Mouse (Mus musculus): ENCODE measurements around the gene Fsd2.
A peak's percentile ranks its signal among the peaks of the same experiment; 100 is the strongest.

Gene Fsd2

DNA sequence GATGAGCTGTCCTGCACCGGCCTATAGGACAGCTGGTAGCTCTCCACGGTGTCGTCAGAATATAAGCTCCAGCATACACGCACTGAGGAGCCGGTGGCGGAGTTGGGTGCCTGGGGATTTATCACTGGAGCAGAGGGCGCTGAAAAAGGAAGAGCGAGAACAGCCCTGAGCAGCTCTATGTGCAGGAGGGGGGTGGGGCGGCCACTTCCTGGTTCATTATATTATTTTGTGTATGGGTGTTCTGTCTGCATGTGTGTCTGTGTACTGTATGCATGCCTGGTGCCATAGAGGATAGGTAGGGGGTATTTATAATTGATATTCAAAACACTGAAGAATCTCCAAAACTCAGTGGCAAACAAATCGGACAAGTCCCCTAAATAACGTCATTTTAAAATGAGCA lies 17.9 kb downstream of the Fsd2 start:
- DNase-seq (ENCODE audit: inconsistent age in 2 of 2, low spot score in 1 of 2) = no peak

GRCm38 (mm10) chr7:81542934-81543333 lies 23.8 kb downstream of the Fsd2 start:
- no peak for DNase-seq (ENCODE audit: inconsistent age in 2 of 2, low spot score in 1 of 2)

- peak in 1 of 2 experiments; percentile 61 for DNase-seq (ENCODE audit: inconsistent age in 2 of 2, low spot score in 1 of 2)
Measured at GRCm38 (mm10) chr7:81541924-81542524, 24.7 kb downstream of the Fsd2 start.

GRCm38 (mm10) chr7:81540999-81541398 lies 25.7 kb downstream of the Fsd2 start:
- DNase-seq (ENCODE audit: inconsistent age in 2 of 2, low spot score in 1 of 2) = peak in 1 of 2 experiments; percentile 17

DNA sequence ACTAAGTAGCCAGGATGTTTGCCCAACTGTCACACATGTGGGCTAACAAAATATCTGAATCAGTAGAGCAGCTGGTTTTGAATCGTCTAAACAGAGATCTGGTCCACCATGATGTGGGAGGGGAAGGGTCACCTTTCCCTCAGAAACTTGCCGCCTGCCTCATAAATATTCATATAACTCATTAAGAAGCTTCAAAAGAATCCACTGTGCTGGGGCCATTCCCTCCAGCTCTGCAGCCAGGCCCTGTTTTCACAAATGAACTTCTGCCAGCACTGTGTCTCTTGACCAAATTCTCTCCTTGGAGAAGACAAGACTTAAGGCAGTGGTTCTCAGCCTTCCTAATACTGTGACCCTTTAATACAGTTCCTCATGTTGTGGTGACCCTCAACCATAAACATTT lies 27.2 kb downstream of the Fsd2 start:
- DNase-seq (ENCODE audit: inconsistent age in 2 of 2, low spot score in 1 of 2) = peak in 1 of 2 experiments; percentile 18

DNA sequence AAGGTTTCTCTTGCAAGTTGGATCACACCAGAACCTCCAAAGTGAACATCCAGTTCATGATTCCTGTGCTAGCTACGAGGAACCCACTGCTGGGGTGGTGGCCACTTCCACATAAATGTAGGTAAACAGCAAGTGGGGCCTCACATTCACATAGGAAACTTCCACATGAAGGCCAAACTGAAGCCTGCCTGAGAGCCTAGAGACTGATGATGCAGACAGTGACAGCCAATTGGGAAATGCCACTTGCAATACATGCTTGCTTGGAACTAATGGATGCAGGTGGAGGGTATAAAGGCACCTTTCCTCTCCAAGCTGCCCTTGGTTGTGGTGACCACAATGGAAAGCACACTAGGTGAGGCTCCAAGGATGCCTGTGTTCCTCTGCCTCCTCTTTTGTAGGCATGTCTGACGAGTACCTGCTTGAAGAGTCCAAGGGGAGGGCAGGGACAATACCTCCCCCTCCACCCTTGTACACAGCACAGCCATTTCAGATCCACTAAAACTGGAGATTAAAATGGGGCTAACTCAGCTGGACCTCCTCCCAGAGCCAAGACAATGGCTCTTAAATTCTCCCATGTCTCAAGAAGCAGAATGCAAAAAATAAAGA lies 28.6 kb downstream of the Fsd2 start:
- DNase-seq (ENCODE audit: inconsistent age in 2 of 2, low spot score in 1 of 2) = peak; percentile 31 to 61

DNA sequence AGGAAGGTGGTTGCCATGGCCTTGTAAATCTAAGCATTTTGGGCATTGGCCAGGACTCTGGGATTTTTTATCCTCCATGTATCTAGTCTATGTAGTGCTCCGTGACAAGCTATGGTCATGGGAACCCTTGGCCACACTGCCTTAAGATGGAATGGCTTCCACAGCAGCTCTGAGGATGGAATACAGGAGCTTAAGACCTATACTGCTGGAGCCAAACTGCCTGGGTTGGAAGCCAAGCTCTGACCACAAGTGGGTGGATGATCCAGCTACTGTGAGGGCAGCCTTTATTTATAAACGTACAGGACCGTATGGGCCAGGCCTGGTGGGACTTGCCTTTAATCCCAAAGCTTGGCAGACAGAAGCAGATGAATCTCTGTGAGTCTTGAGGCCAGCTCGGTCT lies 30.3 kb downstream of the Fsd2 start:
- DNase-seq (ENCODE audit: inconsistent age in 2 of 2, low spot score in 1 of 2) = no peak

DNA sequence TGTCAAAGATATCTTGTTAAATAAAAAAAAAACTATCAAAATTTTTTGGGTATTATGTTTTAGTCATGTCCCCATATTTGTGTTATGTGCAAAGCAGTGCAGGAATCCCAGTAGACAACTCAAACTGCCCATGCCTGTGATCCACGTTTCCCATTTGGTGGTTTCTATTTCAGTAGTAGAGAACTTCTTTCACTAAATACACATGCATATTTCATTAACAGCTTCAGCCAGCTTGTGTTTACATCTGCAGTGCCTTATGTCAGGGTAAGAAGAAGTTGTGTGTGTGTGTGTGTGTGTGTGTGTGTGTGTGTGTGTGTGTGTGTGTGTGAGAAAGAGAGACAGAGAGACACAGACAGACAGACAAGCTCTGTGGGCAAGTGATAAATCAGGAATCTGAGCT lies 35.3 kb downstream of the Fsd2 start:
- DNase-seq (ENCODE audit: inconsistent age in 2 of 2, low spot score in 1 of 2) = no peak

GRCm38 (mm10) chr7:81528918-81529317 lies 37.8 kb downstream of the Fsd2 start:
- no peak for DNase-seq (ENCODE audit: inconsistent age in 2 of 2, low spot score in 1 of 2)

DNA sequence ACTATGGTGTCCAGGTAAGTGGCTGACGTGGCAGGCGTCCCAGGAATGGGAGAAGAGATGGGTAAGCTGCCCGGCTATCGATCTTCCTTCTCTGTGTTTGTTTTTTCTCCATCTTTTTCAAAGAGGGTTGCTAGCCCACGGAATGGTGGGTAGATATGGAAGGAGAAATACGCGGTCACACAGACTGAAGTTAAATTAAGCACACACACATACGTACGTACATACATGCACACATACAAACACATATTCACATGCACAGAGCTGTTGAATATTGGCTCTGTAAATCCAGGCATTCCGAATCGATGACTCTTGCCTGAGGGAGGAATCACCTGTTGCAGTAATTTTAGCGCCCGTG lies 43.1 kb downstream of the Fsd2 start:
- DNase-seq (ENCODE audit: inconsistent age in 2 of 2, low spot score in 1 of 2) = no peak

DNA sequence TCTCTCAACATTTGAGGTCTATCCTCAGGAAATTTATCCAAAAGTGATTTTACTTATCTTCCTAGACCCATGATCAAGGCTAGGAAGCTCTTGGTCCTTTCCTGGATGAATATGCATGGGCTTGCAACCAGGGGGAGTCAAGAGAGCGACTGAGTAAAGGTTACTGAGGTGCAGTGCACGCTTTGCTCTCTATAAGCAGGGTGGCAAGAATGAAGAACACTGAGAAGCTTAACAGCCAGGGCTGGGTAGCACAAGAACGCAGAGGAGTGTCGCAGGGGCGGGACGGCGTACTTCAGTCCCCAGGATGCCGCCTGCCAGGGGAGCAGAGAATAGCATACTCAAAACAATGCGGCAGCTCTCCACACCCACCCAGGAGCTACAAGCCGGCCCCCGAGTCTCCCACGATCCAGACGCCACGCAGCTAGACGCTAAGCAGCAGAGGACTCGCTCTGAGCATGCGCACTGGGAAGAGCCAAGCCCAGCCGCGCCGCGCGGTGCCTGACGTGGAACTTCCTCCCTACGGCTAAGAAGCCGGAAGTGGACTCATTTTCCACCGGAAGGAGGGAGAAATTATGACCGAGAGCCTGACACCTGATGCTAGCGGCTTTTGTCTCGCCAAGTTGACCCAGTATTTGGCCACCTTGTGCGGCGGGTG lies 43.6 kb downstream of the Fsd2 start:
- DNase-seq (ENCODE audit: inconsistent age in 2 of 2, low spot score in 1 of 2) = peak; percentile 90 to 96

GRCm38 (mm10) chr7:81516154-81517030 lies 50.4 kb downstream of the Fsd2 start:
- DNase-seq (ENCODE audit: inconsistent age in 2 of 2, low spot score in 1 of 2) = no peak

GRCm38 (mm10) chr7:81514906-81515590 lies 51.7 kb downstream of the Fsd2 start:
- no peak for DNase-seq (ENCODE audit: inconsistent age in 2 of 2, low spot score in 1 of 2)

- no peak for DNase-seq (ENCODE audit: inconsistent age in 2 of 2, low spot score in 1 of 2)
Measured at GRCm38 (mm10) chr7:81501050-81501449, 65.7 kb downstream of the Fsd2 start.

DNA sequence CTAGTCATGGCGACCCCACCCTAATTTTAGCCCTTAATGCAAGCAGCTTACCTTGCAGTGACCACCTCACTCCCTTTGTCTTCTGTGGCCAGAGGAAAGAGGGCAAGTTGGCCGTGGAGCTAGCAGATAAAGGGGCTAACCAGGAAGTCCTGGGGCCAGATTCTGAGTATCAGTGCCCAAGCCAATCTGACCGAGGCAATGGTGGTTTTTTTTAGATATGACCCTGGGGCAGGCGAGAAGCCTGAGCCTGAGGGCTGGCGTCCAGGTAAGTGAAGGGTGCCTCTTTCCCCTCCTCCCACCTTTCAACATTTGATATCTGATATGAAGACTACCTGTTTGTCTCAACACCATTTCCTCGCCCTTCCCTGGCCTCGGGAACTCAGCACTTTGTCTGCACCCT lies 68.6 kb downstream of the Fsd2 start, which contains the start of gene BC048679:
BC048679 (minus strand) TSS at position 101 of the 400 bp plus-strand sequence.
- no peak for DNase-seq (ENCODE audit: inconsistent age in 2 of 2, low spot score in 1 of 2)

DNA sequence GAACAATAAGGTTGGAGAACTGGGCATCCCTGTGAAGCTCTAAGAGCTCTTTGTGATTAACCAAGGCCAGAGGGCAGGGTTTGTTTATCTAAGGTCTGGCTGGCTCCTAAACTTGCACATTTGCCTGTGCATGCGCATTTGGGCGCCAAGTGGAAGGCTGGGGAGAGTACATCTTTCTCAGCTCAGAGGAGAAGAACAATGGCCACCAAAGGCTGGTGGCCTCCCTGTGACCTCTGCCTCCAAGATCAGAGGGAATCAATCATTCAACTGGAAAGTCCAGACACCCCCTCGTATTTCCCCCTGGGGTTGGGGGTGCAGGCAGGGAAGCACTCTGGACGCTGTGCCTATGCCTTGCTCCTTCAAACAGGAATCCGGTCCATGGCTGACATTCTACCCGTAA lies 69.6 kb downstream of the Fsd2 start:
- DNase-seq (ENCODE audit: inconsistent age in 2 of 2, low spot score in 1 of 2) = no peak

GRCm38 (mm10) chr7:81493331-81494021 lies 73.3 kb downstream of the Fsd2 start, which contains the start of gene Ap3b2:
Gene Ap3b2 (minus strand): TSS chr7:81493925.
- DNase-seq (ENCODE audit: inconsistent age in 2 of 2, low spot score in 1 of 2) = peak; percentile 70 to 89

DNA sequence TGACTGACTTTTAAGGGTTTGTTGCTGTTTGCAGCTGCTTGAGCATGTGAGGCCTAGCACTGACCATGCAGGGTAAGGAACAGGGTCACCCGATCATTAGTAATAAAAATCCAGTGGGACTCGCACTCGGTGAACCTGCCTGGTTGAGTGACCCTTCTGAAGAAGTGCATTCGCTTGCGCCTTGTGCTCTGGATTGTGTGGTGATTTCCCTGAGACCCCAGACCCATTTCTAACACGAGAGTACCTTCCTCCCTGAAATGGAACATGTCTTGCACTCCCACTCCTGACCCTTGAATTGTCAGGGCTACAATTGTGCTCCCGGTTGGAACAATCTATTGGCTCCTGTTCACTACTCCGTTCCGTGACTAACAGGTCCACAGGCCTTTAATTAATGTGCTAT lies 74.1 kb downstream of the Fsd2 start:
- no peak for DNase-seq (ENCODE audit: inconsistent age in 2 of 2, low spot score in 1 of 2)

- no peak for DNase-seq (ENCODE audit: inconsistent age in 2 of 2, low spot score in 1 of 2)
Measured at GRCm38 (mm10) chr7:81489649-81490048, 77.1 kb downstream of the Fsd2 start.
